Mouse (Mus musculus) thymus, adult 2 months (tissue): ENCODE data around the gene Kank4.

Experiments used
- CTCF ChIP-seq: fragments of 200-500 bp; IDR thresholded peaks from 2 replicates; pipeline ENCODE4 v1.5.1; 2012; ENCODE audit warnings: mild to moderate bottlenecking, control low read depth, low read length, moderate library complexity, borderline replicate concordance; ENCODE audit not compliant: control insufficient read depth, poor library complexity, insufficient read depth; ENCODE audit errors: extremely low read depth
- POLR2A ChIP-seq: fragments of 200-500 bp; IDR thresholded peaks from 2 replicates; pipeline ENCODE4 v1.6.1; 2012; ENCODE audit warnings: mild to moderate bottlenecking, low read length, control low read depth, moderate library complexity; ENCODE audit not compliant: control insufficient read depth, poor library complexity, insufficient read depth; ENCODE audit errors: extremely low read depth

- TF ChIP-seq POLR2A (no peak), CTCF (no peak)
These were observed 58.3 kb downstream of the Kank4 start for GRCm38 (mm10) chr4:98758872-98759518.
